Mouse (Mus musculus) MEL (cell line): ENCODE measurements around the gene Abat. TPM values are rescaled to one million over a fixed set of nuclear protein-coding genes. Genes with fewer than 3 reads are reported as not detected.

Experiments
- DNase-seq: peaks from one replicate; pipeline ENCODE4 v3.0.0; 2011; ENCODE audit warnings: low read depth, low spot score
- H3K27ac ChIP-seq: 2 replicates; pipeline ENCODE4 v1.5.1; 2012; ENCODE audit warnings: low read depth, mild to moderate bottlenecking, control low read depth, low read length, moderate library complexity; ENCODE audit not compliant: control insufficient read depth
- H3K27me3 ChIP-seq, 2 experiments: fragments of 150-350 bp in 1 of 2; sonication (generic) in 1 of 2; 2 replicates each; pipeline ENCODE4 v1.6.1; 2012; ENCODE audit warnings: low read length in 2 of 2, mild to moderate bottlenecking in 2 of 2, improper control_type of control experiment in 1 of 2, moderate library complexity in 1 of 2; ENCODE audit not compliant: insufficient read depth in 2 of 2, control insufficient read depth in 1 of 2
- H3K36me3 ChIP-seq, 2 experiments: 2 replicates each; pipeline ENCODE4 v1.6.1; 2012 to 2014; ENCODE audit warnings: low read length in 2 of 2, improper control_type of control experiment in 1 of 2, inconsistent platforms in 1 of 2, mild to moderate bottlenecking in 1 of 2; ENCODE audit not compliant: insufficient read depth in 2 of 2, control insufficient read depth in 1 of 2
- H3K4me1 ChIP-seq, 2 experiments: fragments of 150-350 bp in 1 of 2; sonication (generic) in 1 of 2; 2 replicates each; pipeline ENCODE4 v1.6.1; 2012; ENCODE audit warnings: low read length in 2 of 2, improper control_type of control experiment in 1 of 2, mild to moderate bottlenecking in 1 of 2; ENCODE audit not compliant: insufficient read depth in 2 of 2, control insufficient read depth in 1 of 2
- H3K4me3 ChIP-seq, 2 experiments: fragments of 150-350 bp in 1 of 2; sonication (generic) in 1 of 2; 2 replicates each; pipeline ENCODE4 v1.5.1; 2012; ENCODE audit warnings: low read depth in 2 of 2, low read length in 2 of 2, mild to moderate bottlenecking in 2 of 2, moderate library complexity in 2 of 2, control low read depth in 1 of 2, improper control_type of control experiment in 1 of 2; ENCODE audit not compliant: control insufficient read depth in 1 of 2, insufficient read depth in 1 of 2
- H3K79me2 ChIP-seq: 2 replicates; pipeline ENCODE4 v1.6.1; 2012; ENCODE audit warnings: mild to moderate bottlenecking, low read length, moderate library complexity; ENCODE audit not compliant: control insufficient read depth, poor library complexity, insufficient read depth
- H3K9ac ChIP-seq: 2 replicates; pipeline ENCODE4 v1.6.1; 2012; ENCODE audit warnings: low read depth, mild to moderate bottlenecking, control low read depth, low read length, moderate library complexity; ENCODE audit not compliant: control insufficient read depth, poor library complexity, severe bottlenecking
- H3K9me3 ChIP-seq: fragments of 150-350 bp; sonication (generic); replicated peaks from 2 replicates; pipeline ENCODE4 v1.6.1; 2012; ENCODE audit warnings: mild to moderate bottlenecking, low read length, improper control_type of control experiment, moderate library complexity; ENCODE audit not compliant: insufficient read depth
- BHLHE40 ChIP-seq: IDR thresholded peaks from 2 replicates; pipeline ENCODE4 v1.6.1; 2012; ENCODE audit warnings: low read depth, mild to moderate bottlenecking, inconsistent platforms, low read length, improper control_type of control experiment, borderline replicate concordance
- CTCF ChIP-seq, 3 experiments: IDR thresholded peaks in 2 of 3; conservative IDR thresholded peaks in 1 of 3; 2 replicates each; pipeline ENCODE4 v1.5.1; 2011 to 2012; ENCODE audit warnings: low read length in 3 of 3, low read depth in 2 of 3, mild to moderate bottlenecking in 2 of 3, improper control_type of control experiment in 1 of 3, inconsistent platforms in 1 of 3, mixed read lengths in 1 of 3, moderate library complexity in 1 of 3; ENCODE audit not compliant: control insufficient read depth in 1 of 3, insufficient read depth in 1 of 3, poor library complexity in 1 of 3, severe bottlenecking in 1 of 3
- E2F4 ChIP-seq: IDR thresholded peaks from 2 replicates; pipeline ENCODE4 v1.6.1; 2011; ENCODE audit warnings: low read depth, low read length, improper control_type of control experiment, borderline replicate concordance
- EP300 ChIP-seq, 2 experiments: IDR thresholded peaks; 2 replicates each; pipeline ENCODE4 v1.6.1; 2011; ENCODE audit warnings: improper control_type of control experiment in 2 of 2, low read length in 2 of 2, low read depth in 1 of 2, mild to moderate bottlenecking in 1 of 2
- GATA1 ChIP-seq: IDR thresholded peaks from 2 replicates; pipeline ENCODE4 v1.6.1; 2011; ENCODE audit warnings: low read depth, low read length, improper control_type of control experiment
- HCFC1 ChIP-seq: IDR thresholded peaks from 2 replicates; pipeline ENCODE4 v1.6.1; 2012; ENCODE audit warnings: low read depth, mild to moderate bottlenecking, inconsistent platforms, low read length, improper control_type of control experiment, moderate library complexity
- JUND ChIP-seq: IDR thresholded peaks from 2 replicates; pipeline ENCODE4 v1.6.1; 2011; ENCODE audit warnings: low read depth, mild to moderate bottlenecking, improper control_type of control experiment, low read length
- MXI1 ChIP-seq: IDR thresholded peaks from 2 replicates; pipeline ENCODE4 v1.6.1; 2011; ENCODE audit warnings: mild to moderate bottlenecking, low read depth, low read length, improper control_type of control experiment
- MYB ChIP-seq: IDR thresholded peaks from 2 replicates; pipeline ENCODE4 v1.6.1; 2011; ENCODE audit warnings: mild to moderate bottlenecking, low read depth, low read length, improper control_type of control experiment
- MYC ChIP-seq: IDR thresholded peaks from 2 replicates; pipeline ENCODE4 v1.6.1; 2011; ENCODE audit warnings: low read depth, mild to moderate bottlenecking, low read length, improper control_type of control experiment, moderate library complexity
- POLR2AphosphoS2 ChIP-seq: IDR thresholded peaks from 2 replicates; pipeline ENCODE4 v1.6.1; 2011; ENCODE audit warnings: low read length, improper control_type of control experiment
- RAD21 ChIP-seq: IDR thresholded peaks from 2 replicates; pipeline ENCODE4 v1.6.1; 2011; ENCODE audit warnings: mild to moderate bottlenecking, low read depth, low read length, improper control_type of control experiment
- RCOR1 ChIP-seq: IDR thresholded peaks from 2 replicates; pipeline ENCODE4 v1.6.1; 2012; ENCODE audit warnings: low read depth, mild to moderate bottlenecking, inconsistent platforms, low read length, improper control_type of control experiment
- USF1 ChIP-seq: IDR thresholded peaks from 2 replicates; pipeline ENCODE4 v1.6.1; 2014; ENCODE audit warnings: low read depth, mild to moderate bottlenecking, inconsistent platforms, low read length, improper control_type of control experiment, moderate library complexity
- USF2 ChIP-seq, 2 experiments: IDR thresholded peaks; 2 replicates each; pipeline ENCODE4 v1.6.1; 2011 to 2012; ENCODE audit warnings: improper control_type of control experiment in 2 of 2, low read length in 2 of 2, borderline replicate concordance in 1 of 2, inconsistent platforms in 1 of 2, low read depth in 1 of 2, mild to moderate bottlenecking in 1 of 2; ENCODE audit not compliant: insufficient read depth in 1 of 2
- ZC3H11A ChIP-seq: IDR thresholded peaks from 2 replicates; pipeline ENCODE4 v1.6.1; 2012; ENCODE audit warnings: low read depth, mild to moderate bottlenecking, inconsistent platforms, low read length, improper control_type of control experiment
- ZKSCAN1 ChIP-seq: IDR thresholded peaks from 2 replicates; pipeline ENCODE4 v1.6.1; 2012; ENCODE audit warnings: low read depth, mild to moderate bottlenecking, inconsistent platforms, low read length, improper control_type of control experiment, moderate library complexity
- ZMIZ1 ChIP-seq: IDR thresholded peaks from 2 replicates; pipeline ENCODE4 v1.6.1; 2012; ENCODE audit warnings: low read depth, mild to moderate bottlenecking, inconsistent platforms, low read length, improper control_type of control experiment, moderate library complexity
- polyA plus RNA-seq, 2 experiments: library from polyadenylated mRNA; stranded (reverse) in 1 of 2; unstranded in 1 of 2; fragments of >175 nt in 1 of 2; fragments of >200 nt in 1 of 2; gene quantifications; 2 replicates each; pipeline versions ENCODE4 v1.2.1 to v1.2.4; 2012; ENCODE audit warnings: low replicate concordance in 2 of 2, low read depth in 1 of 2; ENCODE audit not compliant: insufficient read length in 2 of 2, insufficient read depth in 1 of 2, missing spikeins in 1 of 2
- total RNA-seq: library from RNA; depleted of rRNA; stranded (reverse); fragments of 300-350 nt; gene quantifications from 2 replicates; pipeline ENCODE4 v1.2.3, GENCODE M21; 2012

The Abat gene
- total and polyA plus RNA-seq, 3 experiments, result 0.27 to 0.77 TPM; not detected in 1

- Histone ChIP-seq H3K4me1 (0 out of 4 replicates have a peak, but pooled peaks cover 0 to 4% of the 10 kb centered on the region in 2 experiments), H3K36me3 (peaks cover 0 to 3% of the 10 kb centered on the region in 2 experiments; a peak in 2 of 4 replicates), H3K9ac (no peak overlapping the region), H3K27me3 (no peaks in the 10 kb centered on the region), H3K9me3 (no peaks in the 10 kb centered on the region), H3K4me3 (no peak overlapping the region), H3K79me2 (no peaks in the 10 kb centered on the region), H3K27ac (no peak overlapping the region)
- no peak for TF ChIP-seq BHLHE40
- TF ChIP-seq USF1, result no peak
- no peak for TF ChIP-seq MYC
- TF ChIP-seq ZMIZ1, result no peak
- TF ChIP-seq ZKSCAN1, result no peak
- TF ChIP-seq RAD21, result no peak
- TF ChIP-seq USF2 (IDR thresholded peaks at IDR 0.05; ENCODE audit: borderline replicate concordance in 1 of 2, insufficient read depth in 1 of 2, low read depth in 1 of 2, low read length in 2 of 2), result no peak
- no peak for TF ChIP-seq GATA1
- TF ChIP-seq JUND, result no peak
- no peak for TF ChIP-seq RCOR1
- no peak for TF ChIP-seq MXI1
- no peak for TF ChIP-seq E2F4
- TF ChIP-seq EP300 (IDR thresholded peaks at IDR 0.05; ENCODE audit: low read depth in 1 of 2, low read length in 2 of 2), result no peak
- no peak for TF ChIP-seq HCFC1
- no peak for TF ChIP-seq MYB
- TF ChIP-seq ZC3H11A, result no peak
- DNase-seq, result no peak
Measured at GRCm38 (mm10) chr16:8655108-8655507, 141.9 kb downstream of the Abat start.

GRCm38 (mm10) chr16:8655599-8655998, 142.4 kb downstream of the Abat start:
- Histone ChIP-seq H3K36me3 (peaks cover 0 to 3% of the 10 kb centered on the region in 2 experiments; a peak in 2 of 4 replicates), H3K79me2 (no peaks in the 10 kb centered on the region), H3K9me3 (no peaks in the 10 kb centered on the region), H3K27me3 (no peaks in the 10 kb centered on the region), H3K27ac (no peak overlapping the region), H3K9ac (no peak overlapping the region), H3K4me1 (0 out of 4 replicates have a peak, but pooled peaks cover 0 to 4% of the 10 kb centered on the region in 2 experiments), H3K4me3 (no peak overlapping the region)
- peak; percentile 44 for DNase-seq
- TF ChIP-seq POLR2AphosphoS2 (no peak), RCOR1 (peak; percentile 43; the same call in 1 of the 2 replicates), CTCF (IDR thresholded peaks at IDR 0.05 in 2 of 3, conservative IDR thresholded peaks at IDR 0.05 in 1 of 3; ENCODE audit: control insufficient read depth in 1 of 3, insufficient read depth in 1 of 3, low read depth in 2 of 3, low read length in 3 of 3, poor library complexity in 1 of 3, severe bottlenecking in 1 of 3) (peak in 1 of 3 experiments; percentile 9; a peak in 1 of 6 replicates)
